Mouse (Mus musculus): ENCODE data around the gene Rundc3a.
"Not testable (repeated sequence)": the region's sequence is repeated elsewhere in the genome, so short reads cannot be mapped to it uniquely, and the experiment has no call there.

Gene Rundc3a

DNA sequence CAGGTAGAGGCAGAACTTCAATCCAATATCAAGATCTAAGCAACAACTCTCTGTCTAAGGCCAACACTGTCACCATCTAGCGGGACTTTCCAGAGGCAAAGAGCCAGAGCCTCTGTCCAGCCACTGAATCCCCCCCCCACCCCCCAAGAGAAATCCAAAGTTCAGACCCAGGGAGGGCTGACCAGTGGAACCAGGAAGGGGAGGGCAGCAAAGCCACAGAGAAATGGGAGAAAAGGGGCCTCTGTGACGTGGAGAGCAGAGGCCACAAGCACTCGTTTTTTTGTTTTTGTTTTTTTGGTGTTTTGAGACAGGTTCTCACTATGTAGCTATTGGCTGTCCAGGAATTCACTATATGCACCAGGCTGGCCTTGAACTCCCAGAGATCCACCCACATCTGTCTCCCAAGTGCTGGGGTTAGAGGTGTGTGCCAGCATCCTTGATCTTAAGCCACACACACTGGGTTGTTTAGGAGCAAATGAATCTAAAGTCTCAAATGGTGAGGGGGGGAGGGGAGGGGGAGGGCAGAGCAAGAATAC lies 16.7 kb downstream of the Rundc3a start:
- DNase-seq (ENCODE audit: low spot score): no peak

GRCm38 (mm10) chr11:102410345-102410744 lies 17.1 kb downstream of the Rundc3a start:
- not testable (repeated sequence) for DNase-seq (ENCODE audit: low spot score)

DNA sequence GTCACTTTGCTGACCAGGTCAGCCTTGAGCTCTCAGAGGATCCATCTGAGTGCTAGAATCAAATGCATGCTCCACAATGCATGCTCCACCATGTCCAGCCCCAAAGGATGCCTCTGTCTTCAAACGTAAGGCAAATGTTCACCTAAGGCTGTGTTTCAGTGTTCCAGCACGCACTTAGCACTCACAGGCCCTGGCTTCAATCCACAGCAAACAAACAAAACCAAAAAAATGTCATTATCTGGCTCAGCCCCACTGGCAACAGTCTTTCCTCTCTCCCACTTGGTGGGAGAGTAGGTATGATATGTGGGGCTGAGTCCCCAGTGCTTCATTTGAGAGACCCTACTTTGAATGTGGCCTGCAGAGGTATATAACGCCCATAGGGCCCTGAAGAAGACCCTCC lies 17.9 kb downstream of the Rundc3a start:
- DNase-seq (ENCODE audit: low spot score): no peak

DNA sequence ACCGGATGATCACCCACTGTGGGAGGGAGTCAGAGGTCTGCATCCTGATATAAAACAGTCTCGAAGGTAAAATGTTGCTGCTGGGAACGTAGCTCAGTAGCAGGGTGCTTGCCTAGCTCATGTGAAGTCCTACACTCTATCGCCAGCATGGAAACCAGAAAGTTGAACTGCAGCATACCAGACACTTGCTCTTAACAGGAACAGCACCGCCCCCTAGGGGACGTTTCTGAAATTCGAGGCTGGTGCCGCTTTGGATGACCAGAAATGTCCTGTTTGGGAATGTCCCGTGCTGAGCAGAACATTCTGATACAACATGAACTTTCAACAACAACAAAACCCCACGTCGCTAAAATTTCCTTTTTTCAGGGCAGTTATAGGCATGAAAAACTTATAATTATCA lies 18.5 kb downstream of the Rundc3a start:
- peak; percentile 98 for DNase-seq (ENCODE audit: low spot score)

DNA sequence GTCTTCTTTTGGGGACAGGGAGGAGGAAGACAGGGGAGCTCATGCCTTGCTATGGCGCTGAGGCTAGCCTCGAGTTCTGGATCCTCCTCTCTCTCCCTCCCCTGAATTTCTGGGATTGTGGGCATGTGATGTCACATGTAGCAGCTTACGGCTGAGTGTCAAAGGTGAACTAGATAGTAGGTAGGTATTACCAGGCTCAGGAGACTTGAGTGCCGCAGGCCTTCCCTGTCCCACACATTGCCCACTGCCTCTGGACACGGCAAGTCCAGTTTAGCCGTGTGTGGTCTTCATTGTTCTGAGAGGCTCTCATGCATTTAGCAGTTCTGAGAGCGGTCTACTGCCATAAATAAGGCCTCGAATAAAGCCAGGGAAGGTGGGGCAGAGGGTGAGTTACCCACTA lies 19.9 kb downstream of the Rundc3a start:
- no peak for DNase-seq (ENCODE audit: low spot score)

DNA sequence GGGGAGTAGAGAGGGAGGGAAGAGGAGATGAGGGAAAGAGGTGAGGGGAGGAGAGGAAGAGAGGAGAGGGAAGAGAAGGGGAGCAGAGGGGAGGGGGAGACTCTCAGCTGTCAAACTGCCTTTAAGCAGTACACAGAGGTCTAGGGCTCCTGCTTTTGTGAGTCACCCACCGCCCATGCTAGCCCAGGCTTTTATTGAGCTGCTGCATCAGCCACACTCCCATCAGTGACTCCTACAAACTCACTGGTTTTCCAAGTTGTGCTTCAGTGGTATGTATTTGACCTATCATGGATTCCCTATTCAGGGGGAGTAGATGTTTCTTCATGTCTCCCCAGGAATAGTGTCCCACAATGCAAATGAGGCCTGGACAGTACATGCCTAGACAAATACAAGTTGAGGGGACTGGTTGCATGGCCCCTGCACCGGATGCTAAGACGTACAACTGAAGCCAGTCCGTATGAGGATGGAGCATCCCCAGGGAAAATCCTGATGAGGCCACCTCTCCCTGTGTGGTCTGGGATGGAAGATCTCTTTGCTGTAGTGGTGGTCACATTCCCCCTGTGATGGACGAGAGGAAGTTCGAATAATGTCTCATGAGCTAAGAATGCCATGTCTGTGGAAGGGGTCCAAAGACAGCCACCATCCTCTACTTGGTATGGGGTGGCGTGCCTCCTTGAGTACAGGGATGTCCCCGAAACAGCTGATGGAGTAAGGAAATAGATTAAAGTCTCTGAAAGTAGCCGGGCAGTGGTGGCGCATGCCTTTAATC lies 22.0 kb downstream of the Rundc3a start:
- DNase-seq (ENCODE audit: low spot score): no peak

- DNase-seq (ENCODE audit: low spot score): no peak
Observed at GRCm38 (mm10) chr11:102417160-102417559, 24.0 kb downstream of the Rundc3a start.

- DNase-seq (ENCODE audit: low spot score): no peak
Observed at GRCm38 (mm10) chr11:102418887-102419286, 25.7 kb downstream of the Rundc3a start.

GRCm38 (mm10) chr11:102421559-102421958 lies 28.4 kb downstream of the Rundc3a start:
- DNase-seq (ENCODE audit: low spot score): no peak

GRCm38 (mm10) chr11:102424666-102425065 lies 31.5 kb downstream of the Rundc3a start:
- no peak for DNase-seq (ENCODE audit: low spot score)

- DNase-seq (ENCODE audit: low spot score): no peak
Observed at GRCm38 (mm10) chr11:102425555-102426316, 32.5 kb downstream of the Rundc3a start.

GRCm38 (mm10) chr11:102428981-102429540 lies 35.9 kb downstream of the Rundc3a start:
- no peak for DNase-seq (ENCODE audit: low spot score)

- no peak for DNase-seq (ENCODE audit: low spot score)
Observed at GRCm38 (mm10) chr11:102429551-102429950, 36.3 kb downstream of the Rundc3a start.

DNA sequence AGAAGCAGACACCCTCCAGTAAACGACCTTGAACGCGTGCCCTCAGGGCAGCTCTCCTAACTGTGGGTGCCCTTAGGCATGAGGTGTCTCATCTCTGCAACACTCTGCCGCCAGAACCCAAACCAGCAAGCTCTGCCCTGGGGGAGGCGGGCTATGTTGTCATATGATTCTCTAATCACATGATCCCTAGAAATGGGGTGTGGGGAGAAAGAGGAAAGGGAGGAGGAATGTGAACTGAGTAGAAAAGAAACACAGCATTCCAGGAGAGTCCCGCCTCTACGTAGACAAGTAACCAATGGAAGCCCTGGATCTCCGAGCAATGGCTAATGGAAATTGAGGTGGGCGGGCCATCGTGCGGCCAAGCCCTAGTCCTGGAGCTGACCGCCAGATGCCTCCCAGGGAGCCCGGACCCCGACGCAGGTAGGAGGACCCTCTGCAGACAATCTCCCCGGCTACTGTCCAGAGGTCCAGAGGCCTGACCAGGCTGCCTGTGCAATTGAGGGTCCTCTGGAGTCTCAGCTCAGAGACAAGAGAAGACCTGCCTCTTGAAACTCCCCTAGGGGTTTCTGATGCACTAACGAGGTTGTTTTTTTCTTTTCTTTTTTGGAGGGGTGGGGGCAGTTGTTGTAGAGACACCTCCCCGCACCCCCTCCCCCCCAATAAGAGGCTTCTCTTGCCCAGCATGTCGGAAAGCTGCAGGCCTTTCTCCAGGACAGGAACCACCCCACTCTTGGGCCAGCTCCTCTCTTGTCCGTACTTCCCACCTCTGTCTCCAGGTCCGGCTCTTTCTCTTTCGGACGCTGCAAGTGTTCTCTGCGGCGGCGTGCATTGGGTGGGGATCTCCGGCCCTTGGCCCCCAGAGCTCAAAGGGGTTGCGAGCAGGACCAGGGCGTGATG lies 37.2 kb downstream of the Rundc3a start, which contains the start of gene Grn:
TSS of gene Grn (plus strand) at position 195 of the 897 bp plus-strand sequence.
- peak; percentile 94 for DNase-seq (ENCODE audit: low spot score)

- peak; percentile 89 for DNase-seq (ENCODE audit: low spot score)
Observed at GRCm38 (mm10) chr11:102431018-102431645, 37.9 kb downstream of the Rundc3a start.

- DNase-seq (ENCODE audit: low spot score): no peak
Observed at GRCm38 (mm10) chr11:102431728-102432114, 38.5 kb downstream of the Rundc3a start.

GRCm38 (mm10) chr11:102432115-102432843 lies 39.1 kb downstream of the Rundc3a start:
- no peak for DNase-seq (ENCODE audit: low spot score)

DNA sequence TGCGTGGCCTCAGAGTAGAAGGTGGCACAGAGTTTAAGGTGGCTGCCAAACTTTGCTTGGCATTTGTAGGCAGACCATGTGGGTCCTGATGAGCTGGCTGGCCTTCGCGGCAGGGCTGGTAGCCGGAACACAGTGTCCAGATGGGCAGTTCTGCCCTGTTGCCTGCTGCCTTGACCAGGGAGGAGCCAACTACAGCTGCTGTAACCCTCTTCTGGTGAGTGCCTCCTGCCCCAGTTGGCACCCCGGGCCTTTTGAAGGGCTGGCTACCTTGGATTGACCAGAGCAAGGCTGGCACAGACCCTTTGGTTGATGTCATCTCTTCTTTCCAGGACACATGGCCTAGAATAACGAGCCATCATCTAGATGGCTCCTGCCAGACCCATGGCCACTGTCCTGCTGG lies 39.7 kb downstream of the Rundc3a start:
- DNase-seq (ENCODE audit: low spot score): no peak

GRCm38 (mm10) chr11:102433866-102434265 lies 40.7 kb downstream of the Rundc3a start:
- no peak for DNase-seq (ENCODE audit: low spot score)

- DNase-seq (ENCODE audit: low spot score): peak; percentile 99
Observed at GRCm38 (mm10) chr11:102434406-102434805, 41.2 kb downstream of the Rundc3a start.

Measured in retina, embryonic 14.5 days (tissue).